Mouse (Mus musculus) lung, adult 2 months (tissue): ENCODE results near the gene Pcbp4. TPM values are rescaled to one million over a fixed set of nuclear protein-coding genes. Genes with fewer than 3 reads are reported as not detected.

Experiments used
- DNase-seq: peaks from one replicate; pipeline ENCODE4 v3.0.0; 2022
- H3K4me1 ChIP-seq: fragments of 200-500 bp; 2 replicates; pipeline ENCODE4 v1.6.1; 2011; ENCODE audit warnings: low read length; ENCODE audit not compliant: control insufficient read depth, insufficient read depth
- H3K4me3 ChIP-seq: fragments of 200-500 bp; replicated peaks from 2 replicates; pipeline ENCODE3; 2011; ENCODE audit warnings: low read depth, mild to moderate bottlenecking, control low read depth, low read length; ENCODE audit errors: extremely low read depth
- CTCF ChIP-seq: fragments of 200-500 bp; IDR thresholded peaks from 2 replicates; pipeline ENCODE4 v1.5.1; 2011; ENCODE audit warnings: mild to moderate bottlenecking, low read length, control low read depth; ENCODE audit not compliant: insufficient read depth
- POLR2A ChIP-seq: fragments of 200-500 bp; IDR thresholded peaks from 2 replicates; pipeline ENCODE4 v1.6.1; 2011; ENCODE audit warnings: low read depth, mild to moderate bottlenecking, control low read depth, low read length, borderline replicate concordance; ENCODE audit errors: extremely low read depth
- WGBS: fragments of 180-500 bp; shearing (Covaris S2); methylation state at CpG from one replicate; pipeline ENCODE4 v1.1.7; 2018; 5-methylcytosine and 5-hydroxymethylcytosine counted together
- polyA plus RNA-seq: library from polyadenylated mRNA; depleted of rRNA; stranded (reverse); fragments of >200 nt; gene quantifications from 2 replicates; pipeline ENCODE4 v1.2.3, GENCODE M21; 2012

The Pcbp4 gene
- polyA plus RNA-seq, 1 experiment = 70.7 TPM

GRCm38 (mm10) chr9:106417841-106418625 is 35.1 kb upstream of the Pcbp4 start:
- WGBS = 16% methylated on average over 29 of the region's 29 CpGs
- Histone ChIP-seq H3K4me3 (peak overlapping the region; percentile 6), H3K4me1 (peaks cover 9% of the 10 kb centered on the region)
- DNase-seq = peak; percentile 57
- no peak for TF ChIP-seq CTCF
- no peak for TF ChIP-seq POLR2A

- no peak for TF ChIP-seq POLR2A
- no peak for TF ChIP-seq CTCF
- H3K4me3 ChIP-seq = no peak overlapping the region
These were observed 32.5 kb upstream of the Pcbp4 start for GRCm38 (mm10) chr9:106420608-106421007.

GRCm38 (mm10) chr9:106421033-106421864 is 31.8 kb upstream of the Pcbp4 start:
- Histone ChIP-seq H3K4me1 (peaks cover 9% of the 10 kb centered on the region), H3K4me3 (no peak overlapping the region)
- DNase-seq = no peak
- WGBS = 30% methylated on average over 18 of the region's 18 CpGs
- TF ChIP-seq CTCF = no peak
- TF ChIP-seq POLR2A = no peak

More at GRCm38 (mm10) chr9:106420608-106421007, 32.5 kb upstream of the Pcbp4 start:
- no peak for DNase-seq
- 4% methylated on average over 2 of the region's 2 CpGs for WGBS
- H3K4me1 ChIP-seq = peaks cover 9% of the 10 kb centered on the region

GRCm38 (mm10) chr9:106421865-106422160 is 31.3 kb upstream of the Pcbp4 start:
- Histone ChIP-seq H3K4me1 (peaks cover 9% of the 10 kb centered on the region), H3K4me3 (no peak overlapping the region)
- TF ChIP-seq CTCF = peak; percentile 91
- TF ChIP-seq POLR2A = no peak
- WGBS = 0% methylated on average over 3 of the region's 3 CpGs
- DNase-seq = peak; percentile 83

GRCm38 (mm10) chr9:106428719-106429220 is 24.3 kb upstream of the Pcbp4 start:
- TF ChIP-seq CTCF (no peak), POLR2A (no peak)

GRCm38 (mm10) chr9:106429221-106430014 is 23.7 kb upstream of the Pcbp4 start, which contains the start of gene Rpl29:
TSS of gene Rpl29 (plus strand) at chr9:106429454.
- WGBS = under 1% methylated on average over 55 of the region's 55 CpGs
- H3K4me3 ChIP-seq = peak within 1 kb of the TSS; percentile 85
- TF ChIP-seq POLR2A (peak; percentile 80), CTCF (no peak)
- H3K4me1 ChIP-seq = peaks cover 8% of the 10 kb centered on the region
- peak; percentile 97 for DNase-seq

More at GRCm38 (mm10) chr9:106428719-106429220, 24.3 kb upstream of the Pcbp4 start:
- DNase-seq = no peak
- Histone ChIP-seq H3K4me3 (peak overlapping the region; percentile 85), H3K4me1 (peaks cover 8% of the 10 kb centered on the region)
- 5% methylated on average over 11 of the region's 11 CpGs for WGBS

- peaks cover 8% of the 10 kb centered on the region for H3K4me1 ChIP-seq
- peak overlapping the region; percentile 78 for H3K4me3 ChIP-seq
- WGBS = 3% methylated on average over 4 of the region's 4 CpGs
- DNase-seq = no peak
- TF ChIP-seq CTCF (no peak), POLR2A (no peak)
These were observed 23.2 kb upstream of the Pcbp4 start for GRCm38 (mm10) chr9:106430015-106430264.

- Histone ChIP-seq H3K4me3 (no peak overlapping the region), H3K4me1 (peaks cover 11% of the 10 kb centered on the region)
- TF ChIP-seq CTCF (no peak), POLR2A (no peak)
- no peak for DNase-seq
- WGBS = 61% methylated on average over 7 of the region's 7 CpGs
These were observed 19.7 kb upstream of the Pcbp4 start for GRCm38 (mm10) chr9:106433389-106433788.

- TF ChIP-seq POLR2A (no peak), CTCF (no peak)
- 0 out of 2 replicates have a peak, but pooled peaks cover 3% of the 10 kb centered on the region for H3K4me1 ChIP-seq
- DNase-seq = no peak
- H3K4me3 ChIP-seq = no peak overlapping the region
- WGBS = 81% methylated on average over 9 of the region's 9 CpGs
These were observed 16.5 kb upstream of the Pcbp4 start for GRCm38 (mm10) chr9:106436566-106436965.

GRCm38 (mm10) chr9:106442680-106443079 is 10.4 kb upstream of the Pcbp4 start:
- H3K4me1 ChIP-seq = peaks cover under 1% of the 10 kb centered on the region; the same call in 1 of the 2 replicates
- no peak for DNase-seq
- 80% methylated on average over 5 of the region's 5 CpGs for WGBS

More at GRCm38 (mm10) chr9:106442680-106443079, 10.4 kb upstream of the Pcbp4 start:
- no peak overlapping the region for H3K4me3 ChIP-seq
- TF ChIP-seq CTCF = no peak
- no peak for TF ChIP-seq POLR2A
